Mouse (Mus musculus): ENCODE results near the gene Far2. TPM values are rescaled to one million over a fixed set of nuclear protein-coding genes. Genes with fewer than 3 reads are reported as not detected.
"Not testable (repeated sequence)": the region's sequence is repeated elsewhere in the genome, so short reads cannot be mapped to it uniquely, and the experiment has no call there.

Gene Far2
- polyA plus RNA-seq, 1 experiment from 2014 or later, result 13.0 TPM

DNA sequence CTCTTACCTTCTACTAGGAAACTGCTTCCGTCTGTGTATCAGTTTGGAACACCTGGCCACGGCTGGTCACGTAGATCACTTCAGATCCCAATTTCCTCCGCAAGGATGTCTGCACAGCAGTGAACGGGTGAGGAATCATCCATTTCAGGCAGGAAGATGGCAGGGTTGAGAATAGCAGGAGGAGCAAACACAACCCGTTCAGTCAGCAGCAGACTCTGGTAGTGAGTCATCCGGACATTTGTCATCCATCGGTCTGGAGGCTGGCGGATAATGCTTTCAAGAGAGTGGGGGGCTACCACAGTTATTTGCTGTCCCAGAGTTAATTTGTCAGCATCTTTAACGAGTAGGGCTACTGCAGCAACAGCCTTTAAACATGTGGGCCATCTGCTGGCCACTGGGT lies 79.8 kb downstream of the Far2 start:
- H3K27me3 ChIP-seq; H3K27ac ChIP-seq (replicated peaks); H3K9me3 ChIP-seq; H3K4me2 ChIP-seq (replicated peaks); H3K4me1 ChIP-seq; H3K4me3 ChIP-seq; H3K36me3 ChIP-seq; ATAC-seq (replicated peaks); H3K9ac ChIP-seq (replicated peaks): not testable (repeated sequence)
- 83% methylated on average over 10 of the region's 10 CpGs for WGBS

DNA sequence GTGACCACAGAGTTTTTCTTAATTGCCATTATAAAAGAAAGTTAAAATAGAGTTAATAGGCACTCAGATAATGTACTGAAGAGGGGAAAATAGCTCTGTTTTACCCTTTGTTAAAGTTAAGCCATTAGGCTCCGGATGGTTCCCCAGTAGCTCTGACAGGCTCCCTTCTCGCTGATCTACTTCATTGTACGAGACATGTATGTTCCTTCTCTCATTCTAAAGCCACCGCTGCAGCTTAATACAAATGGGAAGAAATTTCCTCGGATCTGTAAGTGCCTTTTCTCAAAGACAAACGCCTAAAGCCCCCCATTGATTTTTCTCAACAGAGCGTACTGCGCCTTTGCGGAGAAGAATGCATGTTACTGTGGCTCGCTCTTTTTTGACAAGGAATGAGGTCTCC lies 85.3 kb downstream of the Far2 start:
- ATAC-seq (replicated peaks), result no peak; the same call in 1 of the 2 replicates
- H3K4me2 ChIP-seq (replicated peaks), result no peak overlapping the region
- no peak overlapping the region for H3K9ac ChIP-seq (replicated peaks)

DNA sequence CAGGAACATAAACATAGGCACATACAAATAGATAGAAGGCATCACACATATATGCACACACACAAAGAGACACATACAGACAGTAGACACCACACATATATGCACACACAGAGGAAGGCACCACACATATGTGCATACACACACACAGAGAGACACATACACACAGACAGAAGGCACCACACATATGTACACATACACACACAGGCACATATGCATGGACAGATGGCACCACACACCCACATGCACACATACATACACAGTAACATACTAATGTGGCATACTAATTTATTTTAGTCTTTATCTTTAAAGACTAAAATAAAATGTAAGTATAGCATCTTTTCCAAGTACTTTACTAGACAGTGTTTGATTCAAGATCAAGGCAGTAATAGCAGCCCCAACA lies 86.5 kb downstream of the Far2 start:
- H3K27me3 ChIP-seq, result 0 out of 2 replicates have a peak, but pooled peaks cover 3% of the 10 kb centered on the region
- H3K27ac ChIP-seq (replicated peaks), result no peak overlapping the region
- H3K4me3 ChIP-seq, result no peak overlapping the region
- ATAC-seq (replicated peaks), result peak; percentile 24
- no peak overlapping the region for H3K4me2 ChIP-seq (replicated peaks)
- peaks cover 9% of the 10 kb centered on the region; the same call in 1 of the 2 replicates for H3K4me1 ChIP-seq
- H3K9me3 ChIP-seq, result no peaks in the 10 kb centered on the region
- no peaks in the 10 kb centered on the region for H3K36me3 ChIP-seq
- H3K9ac ChIP-seq (replicated peaks), result no peak overlapping the region

More for the DNA sequence above, 85.3 kb downstream of the Far2 start:
- peaks cover 9% of the 10 kb centered on the region; the same call in 1 of the 2 replicates for H3K4me1 ChIP-seq
- 11% methylated on average over 10 of the region's 10 CpGs for WGBS
- H3K27ac ChIP-seq (replicated peaks), result no peak overlapping the region
- no peaks in the 10 kb centered on the region for H3K9me3 ChIP-seq
- H3K27me3 ChIP-seq, result no peaks in the 10 kb centered on the region
- H3K4me3 ChIP-seq, result no peak overlapping the region
- no peaks in the 10 kb centered on the region for H3K36me3 ChIP-seq

DNA sequence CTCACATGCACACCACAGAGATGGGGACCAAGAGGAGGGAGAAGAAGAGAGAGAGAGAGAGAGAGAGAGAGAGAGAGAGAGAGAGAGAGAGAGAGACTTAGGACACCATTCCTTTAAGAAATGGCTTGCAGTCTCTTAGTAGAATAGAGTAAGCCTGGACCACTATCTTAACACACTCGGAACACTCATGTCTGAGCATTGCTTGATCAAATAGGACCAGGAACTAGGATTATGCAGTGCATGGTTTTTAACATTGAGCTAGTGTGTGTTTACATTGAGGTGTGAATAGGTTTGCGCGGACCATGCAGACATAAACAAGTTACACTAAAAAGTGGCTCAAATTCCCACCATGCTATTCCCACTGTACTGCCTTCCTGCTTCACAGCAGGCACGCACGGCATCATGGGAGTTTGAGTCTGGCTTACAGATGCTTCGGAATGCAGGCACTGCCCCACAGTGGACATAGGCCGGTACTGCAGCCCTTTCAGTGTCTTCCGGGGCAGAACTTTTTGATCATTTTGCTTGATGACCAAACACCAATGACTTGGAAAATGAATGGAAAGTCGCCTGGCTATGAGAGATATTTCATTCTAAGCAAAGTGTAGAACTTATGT lies 88.8 kb downstream of the Far2 start:
- Histone ChIP-seq H3K36me3 (no peaks in the 10 kb centered on the region), H3K4me1 (peaks cover 9% of the 10 kb centered on the region; the same call in 1 of the 2 replicates), H3K9ac (replicated peaks) (no peak overlapping the region), H3K27me3 (0 out of 2 replicates have a peak, but pooled peaks cover 3% of the 10 kb centered on the region), H3K9me3 (no peaks in the 10 kb centered on the region), H3K27ac (replicated peaks) (no peak overlapping the region), H3K4me2 (replicated peaks) (no peak overlapping the region), H3K4me3 (no peak overlapping the region)
- WGBS, result 25% methylated on average over 9 of the region's 9 CpGs
- ATAC-seq (replicated peaks), result no peak; the same call in none of the 2 replicates

DNA sequence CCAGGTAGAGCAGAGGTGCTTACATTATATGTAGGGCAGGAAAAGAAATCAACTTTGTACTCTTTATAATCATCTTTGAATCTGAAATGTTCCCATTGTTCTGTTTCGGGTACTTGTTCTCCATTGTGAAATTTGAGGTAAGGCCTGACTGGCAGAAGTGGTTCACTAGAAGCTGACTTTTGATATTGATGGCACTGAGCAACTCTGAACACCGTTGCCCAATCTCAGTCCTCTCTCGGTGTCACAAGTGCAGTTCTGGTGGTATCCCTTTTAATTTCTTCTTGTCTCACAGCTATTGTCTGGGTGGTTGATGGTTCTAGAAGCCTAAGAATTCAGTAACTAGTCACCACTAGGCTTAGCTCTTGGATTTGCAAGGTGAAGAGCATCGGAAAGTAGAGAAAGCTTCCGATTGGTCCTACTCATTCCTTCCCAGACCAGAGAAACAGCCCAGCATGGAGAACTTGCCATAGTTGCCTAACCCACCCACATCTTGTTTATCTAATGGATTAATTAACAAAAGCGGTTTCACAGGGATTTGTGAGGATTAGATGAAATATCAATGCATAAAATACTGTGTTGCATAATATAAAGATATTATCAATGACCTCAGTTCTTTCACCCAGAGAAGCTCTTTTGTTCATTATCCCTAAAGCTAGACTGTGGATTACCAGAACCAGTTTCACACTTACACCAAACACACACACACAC lies 92.4 kb downstream of the Far2 start:
- Histone ChIP-seq H3K9me3 (no peaks in the 10 kb centered on the region), H3K27ac (replicated peaks) (no peak overlapping the region), H3K4me1 (no peaks in the 10 kb centered on the region), H3K4me2 (replicated peaks) (no peak overlapping the region), H3K4me3 (no peak overlapping the region), H3K27me3 (0 out of 2 replicates have a peak, but pooled peaks cover 3% of the 10 kb centered on the region), H3K9ac (replicated peaks) (no peak overlapping the region), H3K36me3 (no peaks in the 10 kb centered on the region)
- no peak for ATAC-seq (replicated peaks)
- WGBS, result 89% methylated on average over 6 of the region's 6 CpGs

DNA sequence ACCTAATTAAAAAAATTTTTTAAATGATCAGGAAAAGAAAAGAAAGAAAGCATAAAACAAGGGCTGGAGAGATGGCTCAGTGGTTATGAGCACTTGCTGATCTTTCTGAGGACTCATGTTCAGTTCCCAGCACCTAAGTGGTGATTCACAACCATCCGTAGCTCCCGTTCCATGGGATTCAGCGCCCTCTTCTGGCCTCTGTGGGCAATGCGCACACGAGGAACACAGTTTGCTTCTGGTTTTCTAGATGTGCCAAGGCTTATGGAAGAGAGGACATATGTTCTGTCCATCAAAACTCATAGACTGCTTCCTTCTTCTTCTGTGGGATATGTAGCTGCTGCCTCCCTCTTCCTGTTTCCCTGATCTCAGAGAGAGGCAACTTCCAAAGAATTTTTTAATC lies 94.8 kb downstream of the Far2 start:
- ATAC-seq (replicated peaks), result no peak

DNA sequence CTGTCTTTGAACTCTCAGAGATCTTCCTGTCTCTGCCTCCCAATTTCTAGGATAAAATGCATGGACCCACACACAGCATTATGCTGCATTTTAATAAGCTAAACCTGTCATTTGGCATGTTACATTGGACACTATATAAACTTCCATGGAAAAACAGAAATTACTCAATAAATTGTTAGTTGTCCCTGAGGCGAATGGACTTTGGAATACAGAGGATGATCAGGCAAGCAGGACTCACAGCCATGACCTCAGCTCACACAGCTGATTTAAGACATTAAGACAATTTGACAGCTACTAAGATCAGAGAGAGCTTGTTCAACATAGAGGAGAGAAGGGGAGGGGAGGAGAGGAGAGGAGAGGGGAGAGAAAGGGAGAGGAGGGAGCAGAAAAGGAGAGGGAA lies 95.4 kb downstream of the Far2 start:
- Histone ChIP-seq H3K9me3 (no peaks in the 10 kb centered on the region), H3K4me3 (no peak overlapping the region), H3K27ac (replicated peaks) (no peak overlapping the region), H3K4me2 (replicated peaks) (no peak overlapping the region), H3K4me1 (no peaks in the 10 kb centered on the region), H3K36me3 (no peaks in the 10 kb centered on the region), H3K9ac (replicated peaks) (no peak overlapping the region), H3K27me3 (0 out of 2 replicates have a peak, but pooled peaks cover 3% of the 10 kb centered on the region)
- WGBS, result 94% methylated on average over 1 of the region's 1 CpGs
- ATAC-seq (replicated peaks), result no peak

More for the DNA sequence above, 94.8 kb downstream of the Far2 start:
- Histone ChIP-seq H3K27ac (replicated peaks) (no peak overlapping the region), H3K9ac (replicated peaks) (no peak overlapping the region), H3K9me3 (no peaks in the 10 kb centered on the region), H3K4me2 (replicated peaks) (no peak overlapping the region), H3K4me3 (no peak overlapping the region), H3K27me3 (0 out of 2 replicates have a peak, but pooled peaks cover 3% of the 10 kb centered on the region), H3K4me1 (no peaks in the 10 kb centered on the region), H3K36me3 (no peaks in the 10 kb centered on the region)
- WGBS, result 75% methylated on average over 5 of the region's 5 CpGs

DNA sequence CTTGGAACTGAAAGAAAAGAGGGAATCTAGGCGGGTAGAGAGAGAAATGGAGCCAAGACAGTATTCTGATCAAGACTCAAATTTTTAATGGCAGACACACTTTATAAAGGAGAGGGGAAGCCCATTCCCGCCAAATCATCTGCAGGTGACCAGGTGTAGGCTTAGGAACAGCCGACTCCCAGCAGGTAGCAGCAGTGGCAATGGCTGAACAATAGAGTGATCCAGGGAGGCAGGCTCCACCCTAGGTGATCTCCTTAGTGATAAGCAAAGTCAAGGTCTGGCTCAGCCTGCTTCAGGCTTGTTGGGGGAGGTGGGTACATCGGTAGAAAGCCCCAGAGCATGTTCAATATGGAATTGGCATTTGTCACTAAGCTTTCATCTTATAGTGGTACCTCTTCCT lies 105.2 kb downstream of the Far2 start:
- not testable (repeated sequence) for H3K4me1 ChIP-seq; ATAC-seq (replicated peaks); H3K27me3 ChIP-seq; H3K4me3 ChIP-seq; H3K9ac ChIP-seq (replicated peaks); H3K36me3 ChIP-seq; H3K9me3 ChIP-seq; H3K27ac ChIP-seq (replicated peaks); H3K4me2 ChIP-seq (replicated peaks)
- 60% methylated on average over 4 of the region's 4 CpGs for WGBS

DNA sequence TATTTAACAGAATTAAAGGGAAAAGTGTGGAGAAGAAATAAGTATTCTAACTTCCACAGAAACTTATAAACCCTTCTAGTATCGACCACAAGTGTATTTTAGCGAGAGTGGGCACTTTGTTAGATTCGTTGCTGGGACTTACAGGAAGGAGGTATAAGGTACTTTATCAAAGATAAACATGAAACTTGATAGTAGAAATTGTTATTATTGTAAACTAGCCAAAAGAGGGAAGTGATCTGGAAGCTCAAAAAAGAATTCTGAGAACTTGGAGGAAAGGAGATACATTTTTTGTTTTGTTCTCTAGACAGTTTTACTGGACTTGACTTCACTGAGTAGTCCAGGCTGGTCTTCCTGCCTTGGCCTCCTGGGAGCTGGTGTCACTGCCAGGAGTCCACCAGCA lies 125.8 kb downstream of the Far2 start:
- H3K9me3 ChIP-seq, result no peaks in the 10 kb centered on the region
- H3K4me3 ChIP-seq, result no peak overlapping the region
- no peak overlapping the region for H3K9ac ChIP-seq (replicated peaks)
- no peaks in the 10 kb centered on the region for H3K4me1 ChIP-seq
- 95% methylated on average over 3 of the region's 3 CpGs for WGBS
- H3K36me3 ChIP-seq, result no peaks in the 10 kb centered on the region
- no peak for ATAC-seq (replicated peaks)
- H3K27me3 ChIP-seq, result no peaks in the 10 kb centered on the region
- H3K4me2 ChIP-seq (replicated peaks), result no peak overlapping the region
- no peak overlapping the region for H3K27ac ChIP-seq (replicated peaks)

DNA sequence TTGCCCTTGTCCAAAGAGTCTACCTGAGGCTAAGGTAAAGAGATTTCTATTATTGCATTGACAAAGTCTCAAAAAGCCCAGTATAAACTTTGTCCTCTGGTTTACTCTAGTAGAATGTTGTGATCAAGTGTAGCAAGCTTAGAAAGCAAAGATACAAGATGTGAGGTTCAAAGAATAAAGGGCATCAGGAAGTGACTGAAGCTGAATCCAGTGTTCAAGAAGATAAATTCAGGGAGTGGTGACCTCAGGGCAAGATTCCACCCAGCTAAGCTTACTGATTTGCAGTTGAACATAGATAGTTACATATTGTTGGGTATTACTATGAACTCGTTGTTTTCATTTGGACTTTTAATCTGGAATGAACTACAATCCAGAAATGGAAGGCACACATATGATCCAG lies 138.6 kb downstream of the Far2 start:
- no peak overlapping the region for H3K27ac ChIP-seq (replicated peaks)
- H3K36me3 ChIP-seq, result peaks cover 80% of the 10 kb centered on the region
- no peak overlapping the region for H3K4me2 ChIP-seq (replicated peaks)
- no peaks in the 10 kb centered on the region for H3K4me1 ChIP-seq
- no peaks in the 10 kb centered on the region for H3K9me3 ChIP-seq
- H3K9ac ChIP-seq (replicated peaks), result no peak overlapping the region
- no peak overlapping the region for H3K4me3 ChIP-seq
- no peaks in the 10 kb centered on the region for H3K27me3 ChIP-seq
- 98% methylated on average over 1 of the region's 1 CpGs for WGBS
- ATAC-seq (replicated peaks), result no peak

DNA sequence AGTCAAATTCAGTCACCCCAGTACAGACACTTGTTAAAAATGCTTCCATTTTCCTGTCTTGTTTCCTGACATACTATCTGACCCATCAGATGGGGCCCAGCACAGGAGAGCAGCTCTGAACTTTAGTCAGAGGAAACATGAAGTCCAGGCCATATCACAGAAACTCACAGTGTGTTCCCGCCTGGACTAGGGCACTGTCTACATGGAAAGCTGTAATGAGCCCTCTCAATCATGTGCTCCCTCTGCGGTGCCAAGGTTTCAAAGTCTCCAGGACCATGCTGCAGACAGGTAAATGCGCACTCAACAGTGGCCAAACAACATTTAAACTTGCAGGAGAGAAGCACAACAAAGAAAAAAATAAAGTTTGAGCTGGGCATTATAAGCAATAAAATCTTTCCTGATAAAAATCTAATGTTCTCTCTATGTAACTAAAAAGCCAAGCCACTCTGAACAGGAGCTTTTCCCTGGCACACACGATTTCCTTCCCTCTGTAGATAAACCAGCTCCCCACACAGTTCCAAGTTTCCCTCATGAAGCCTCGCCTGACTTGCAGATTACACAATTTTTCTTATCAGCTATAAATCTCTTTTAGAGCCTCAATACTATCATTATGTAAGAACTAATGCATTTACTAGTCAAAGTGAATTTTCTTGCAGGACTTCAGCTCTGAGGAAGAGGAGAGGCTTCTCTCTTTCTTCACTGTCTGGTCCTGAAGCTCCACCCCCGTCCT lies 147.1 kb downstream of the Far2 start:
- Histone ChIP-seq H3K36me3 (peaks cover 52% of the 10 kb centered on the region), H3K4me3 (no peak overlapping the region), H3K9ac (replicated peaks) (no peak overlapping the region), H3K9me3 (no peaks in the 10 kb centered on the region), H3K4me1 (no peaks in the 10 kb centered on the region), H3K27me3 (no peaks in the 10 kb centered on the region), H3K27ac (replicated peaks) (no peak overlapping the region), H3K4me2 (replicated peaks) (no peak overlapping the region)
- 91% methylated on average over 6 of the region's 6 CpGs for WGBS
- no peak for ATAC-seq (replicated peaks)

DNA sequence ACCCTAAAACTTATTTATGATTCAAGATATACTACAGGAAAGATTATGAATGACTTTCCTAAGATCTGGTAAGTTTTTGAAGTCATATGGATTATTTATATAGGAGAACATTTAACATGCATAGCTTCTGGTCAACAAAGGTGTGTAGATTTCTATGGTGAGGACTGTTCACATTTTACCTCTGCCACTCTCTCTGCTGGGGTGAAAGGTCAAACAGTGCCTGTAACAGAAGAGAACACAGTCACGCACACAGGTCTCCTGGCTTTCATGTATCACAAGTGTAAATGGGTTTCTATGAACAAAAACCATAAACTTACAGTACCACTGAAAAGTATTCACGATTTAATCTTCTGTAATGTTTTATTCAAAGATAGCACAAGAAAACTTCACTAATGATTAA lies 152.1 kb downstream of the Far2 start:
- Histone ChIP-seq H3K9me3 (no peaks in the 10 kb centered on the region), H3K4me2 (replicated peaks) (no peak overlapping the region), H3K27ac (replicated peaks) (no peak overlapping the region), H3K36me3 (peaks cover 53% of the 10 kb centered on the region), H3K4me1 (no peaks in the 10 kb centered on the region), H3K27me3 (no peaks in the 10 kb centered on the region), H3K9ac (replicated peaks) (no peak overlapping the region), H3K4me3 (no peak overlapping the region)
- WGBS, result 90% methylated on average over 2 of the region's 2 CpGs
- ATAC-seq (replicated peaks), result no peak
